Mouse (Mus musculus) C2C12 (cell line): ENCODE data around the gene Sbf2.

Source experiments
- CEBPB ChIP-seq: IDR thresholded peaks from one replicate; pipeline ENCODE4 v1.6.1; 2011; ENCODE audit warnings: low read depth, mild to moderate bottlenecking, control low read depth, moderate library complexity
- CTCF ChIP-seq: IDR thresholded peaks from one replicate; pipeline ENCODE4 v1.5.1; 2011; ENCODE audit not compliant: control insufficient read depth, insufficient read depth, insufficient read length
- FOSL1 ChIP-seq: IDR thresholded peaks from one replicate; pipeline ENCODE4 v1.8.0; 2011; ENCODE audit warnings: mild to moderate bottlenecking, low read length; ENCODE audit not compliant: poor library complexity, insufficient read depth, severe bottlenecking
- USF1 ChIP-seq: IDR thresholded peaks from one replicate; pipeline ENCODE4 v1.6.1; 2011; ENCODE audit warnings: low read depth, mild to moderate bottlenecking, control low read depth, moderate library complexity

- TF ChIP-seq USF1: no peak
- no peak for TF ChIP-seq CTCF
- no peak for TF ChIP-seq FOSL1
- TF ChIP-seq CEBPB: no peak
Observed at GRCm38 (mm10) chr7:110646611-110647407, 32.1 kb upstream of the Sbf2 start.
